Comparison of ENCODE assay signal across 15 mouse cellular contexts in the genomic region with DNA sequence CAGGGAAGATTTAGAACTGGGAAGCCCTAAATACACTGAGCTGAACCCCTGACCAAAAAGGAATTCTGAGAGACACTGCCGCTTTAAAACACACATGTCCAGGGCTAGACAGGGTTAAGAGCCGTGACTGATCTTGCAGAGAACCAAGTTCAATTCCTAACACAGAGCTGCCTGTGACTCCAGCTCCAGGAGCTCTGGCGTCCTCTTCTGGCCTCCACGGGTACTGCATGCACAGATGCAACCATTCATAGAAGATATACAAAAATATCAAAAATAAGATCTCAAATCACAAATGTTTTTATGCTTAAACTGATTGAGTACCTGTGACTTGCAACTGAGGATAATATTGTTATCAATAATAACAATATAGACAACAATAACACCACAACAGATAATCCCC. TPM values are rescaled to one million over a fixed set of nuclear protein-coding genes. Genes with fewer than 3 reads are reported as not detected.
A peak's percentile ranks its signal among the peaks of the same experiment; 100 is the strongest.
DNase-seq lines count a peak whose midpoint lies in the region; ATAC-seq and TF ChIP-seq lines count a peak whose summit lies in the region.
"Had no signal": no experiment of that assay in that cellular context is flagged by ENCODE, and none has a peak within 500 bp of the region (broad histone marks: within the 10 kb centered on the region; RNA-seq: fewer than 3 reads in every experiment).

No protein-coding gene starts in this region.

- H3K4me1 ChIP-seq in intestine, embryonic 15.5 days (replicated peaks) = peaks cover 19% of the 10 kb centered on the region
- peaks cover 36% of the 10 kb centered on the region for H3K4me1 ChIP-seq in intestine, embryonic 16.5 days (ENCODE audit: control insufficient read depth, insufficient read depth, low read length)
- H3K4me1 ChIP-seq in testis, adult 2 months (ENCODE audit: control insufficient read depth, insufficient read depth, low read length) = no peaks in the 10 kb centered on the region
- H3K4me1 ChIP-seq in small intestine, adult 2 months (ENCODE audit: control insufficient read depth, insufficient read depth, insufficient read length, low read length) = 0 out of 2 replicates have a peak, but pooled peaks cover 2% of the 10 kb centered on the region
- H3K4me1 ChIP-seq: hindbrain, embryonic 15.5 days had no signal

- POLR2A ChIA-PET in Patski (lab: Charles Lee) = no interaction called here

- peak overlapping the region; percentile 44; the same call in 1 of the 2 replicates for H3K27ac ChIP-seq in intestine, embryonic 15.5 days
- H3K27ac ChIP-seq in intestine, embryonic 16.5 days (ENCODE audit: low read length) = no peak overlapping the region
- H3K27ac ChIP-seq in testis, adult 2 months (ENCODE audit: control insufficient read depth, insufficient read depth, low read depth, low read length) = no peak overlapping the region
- H3K27ac ChIP-seq in small intestine, adult 2 months (ENCODE audit: insufficient read depth, low read depth, low read length) = no peak overlapping the region
- H3K27ac ChIP-seq: heart, embryonic 15.5 days; hindbrain, embryonic 15.5 days had no signal

- CTCF ChIA-PET in Patski (lab: Charles Lee) = no interaction called here

- H3K27me3 ChIP-seq in intestine, embryonic 15.5 days (replicated peaks) = no peaks in the 10 kb centered on the region
- H3K27me3 ChIP-seq in intestine, embryonic 16.5 days (replicated peaks; ENCODE audit: control insufficient read depth, insufficient read depth, low read length) = no peaks in the 10 kb centered on the region
- H3K27me3 ChIP-seq in testis, adult 2 months (ENCODE audit: control insufficient read depth, insufficient read depth, low read length) = no peaks in the 10 kb centered on the region
- H3K27me3 ChIP-seq in Patski = no peaks in the 10 kb centered on the region
- no peaks in the 10 kb centered on the region for H3K27me3 ChIP-seq in small intestine, adult 2 months (ENCODE audit: control insufficient read depth, insufficient read depth, low read length)
- H3K27me3 ChIP-seq: heart, embryonic 15.5 days; hindbrain, embryonic 15.5 days; lung, embryonic 15.5 days had no signal

- no peaks in the 10 kb centered on the region for H3K36me3 ChIP-seq in intestine, embryonic 15.5 days
- H3K36me3 ChIP-seq in intestine, embryonic 16.5 days (ENCODE audit: control insufficient read depth, insufficient read depth, low read length) = no peaks in the 10 kb centered on the region
- H3K36me3 ChIP-seq in testis, adult 2 months (ENCODE audit: control insufficient read depth, insufficient read depth, low read length) = no peaks in the 10 kb centered on the region
- no peaks in the 10 kb centered on the region for H3K36me3 ChIP-seq in small intestine, adult 2 months (ENCODE audit: control insufficient read depth, insufficient read depth, low read length)
- H3K36me3 ChIP-seq: heart, embryonic 15.5 days; hindbrain, embryonic 15.5 days; lung, embryonic 15.5 days had no signal

- 84% methylated on average over 4 of the region's 4 CpGs for WGBS in intestine, embryonic 15.5 days
- WGBS in intestine, embryonic 16.5 days = 85% methylated on average over 4 of the region's 4 CpGs
- 95% methylated on average over 4 of the region's 4 CpGs for WGBS in small intestine, adult 2 months

- H3K4me3 ChIP-seq in intestine, embryonic 15.5 days (replicated peaks) = no peak overlapping the region
- no peak overlapping the region for H3K4me3 ChIP-seq in intestine, embryonic 16.5 days (ENCODE audit: low read length)
- H3K4me3 ChIP-seq in testis, adult 2 months (ENCODE audit: control insufficient read depth, low read depth, low read length) = no peak overlapping the region
- no peak overlapping the region for H3K4me3 ChIP-seq in small intestine, adult 2 months (ENCODE audit: low read depth, low read length)
- H3K4me3 ChIP-seq: heart, embryonic 15.5 days; hindbrain, embryonic 15.5 days; lung, embryonic 15.5 days had no signal

- H3K9ac ChIP-seq in intestine, embryonic 15.5 days = no peak overlapping the region
- no peak overlapping the region for H3K9ac ChIP-seq in intestine, embryonic 16.5 days (ENCODE audit: low read depth, low read length)
- H3K9ac ChIP-seq: heart, embryonic 15.5 days; hindbrain, embryonic 15.5 days; lung, embryonic 15.5 days had no signal

- in situ Hi-C loops in Patski (cut with MboI; ENCODE audit: low pct_unique_long_range_greater_than_20kb) = no loop called here

- H3K4me2 ChIP-seq in intestine, embryonic 15.5 days (replicated peaks) = no peak overlapping the region
- no peak overlapping the region for H3K4me2 ChIP-seq in intestine, embryonic 16.5 days (ENCODE audit: low read depth, low read length)
- H3K4me2 ChIP-seq: heart, embryonic 15.5 days; hindbrain, embryonic 15.5 days; lung, embryonic 15.5 days; midbrain, embryonic 11.5 days had no signal

- no peak for TF ChIP-seq POLR2A in testis, adult 2 months (IDR thresholded peaks at IDR 0.05; ENCODE audit: control insufficient read depth, low read depth, low read length)
- TF ChIP-seq POLR2A in small intestine, adult 2 months (IDR thresholded peaks at IDR 0.05; ENCODE audit: low read depth, low read length) = no peak

- ATAC-seq in intestine, embryonic 15.5 days = no peak
- ATAC-seq in intestine, embryonic 16.5 days = no peak
- no peak for ATAC-seq in Patski

- no peak for DNase-seq in testis, postnatal 14 days (ENCODE audit: low spot score)
- no peak for DNase-seq in Patski (ENCODE audit: low read depth, low spot score)
- DNase-seq in adrenal gland, postnatal 10 days = no peak
- DNase-seq in layer of hippocampus, adult 18-20 months (ENCODE audit: low spot score in 2 of 2) = no peak
- DNase-seq: adrenal gland, adult 2 months; cerebellum, adult 9-10 months; gastrocnemius, postnatal 14 days had no signal

- peak; percentile 80; the same call in 1 of the 2 replicates for TF ChIP-seq CTCF in testis, adult 2 months (IDR thresholded peaks at IDR 0.05; ENCODE audit: control insufficient read depth, insufficient read depth, insufficient replicate concordance, low read depth, low read length)
- TF ChIP-seq CTCF in Patski (IDR thresholded peaks at IDR 0.05) = peak; percentile 62
- TF ChIP-seq CTCF in small intestine, adult 2 months (IDR thresholded peaks at IDR 0.05; ENCODE audit: extremely low read depth, insufficient read length, insufficient replicate concordance, low read depth, low read length) = peak; percentile 36; the same call in 1 of the 2 replicates

- H3K9me3 ChIP-seq in intestine, embryonic 15.5 days = no peaks in the 10 kb centered on the region
- H3K9me3 ChIP-seq in intestine, embryonic 16.5 days (ENCODE audit: control insufficient read depth, low read length) = no peaks in the 10 kb centered on the region
- H3K9me3 ChIP-seq: heart, embryonic 15.5 days; hindbrain, embryonic 15.5 days; lung, embryonic 15.5 days had no signal

RNA-seq across cellular contexts. Expression of a gene that starts 20.9 kb away (rescaled TPM):
- polyA plus RNA-seq in intestine, embryonic 15.5 days (2015; fragmentation: Nextera tagmentation; extraction: Ambion mirVana) = 17.0 and 17.2 TPM in 2 replicates
- polyA plus RNA-seq in intestine, embryonic 16.5 days (2015; fragmentation: Nextera tagmentation; extraction: Ambion mirVana) = 13.6 and 13.7 TPM in 2 replicates
- polyA plus RNA-seq in testis, adult 2 months (2012; rRNA removed) = 4.3 and 4.6 TPM in 2 replicates
- polyA plus RNA-seq in Patski (2021) = 13.7 TPM
- 3.8 and 5.7 TPM in 2 replicates for polyA plus RNA-seq in small intestine, adult 2 months (2012; rRNA removed)
- total RNA-seq in adrenal gland, postnatal 10 days (2021) = 10 to 100 TPM; 32.3 to 40.2 TPM
- 100 to 1,000 TPM; 187 to 197 TPM for total RNA-seq in layer of hippocampus, adult 18-20 months (2021)
